Mouse (Mus musculus) neutrophil, adult 5-6 weeks (primary cell): ENCODE results near the gene Golga4. TPM values are rescaled to one million over a fixed set of nuclear protein-coding genes. Genes with fewer than 3 reads are reported as not detected.
A peak's percentile ranks its signal among the peaks of the same experiment; 100 is the strongest.

Experiments used
- ATAC-seq: fragments of 151-379, 151-347 bp; 2 replicates; pipeline ENCODE4 v1.8.0; 2017; ENCODE audit warnings: mild to moderate bottlenecking, moderate TSS enrichment; ENCODE audit not compliant: insufficient number of reproducible peaks, poor library complexity, low FRiP score, severe bottlenecking; ENCODE audit errors: extremely low read depth
- total RNA-seq: library from RNA; stranded (forward); fragments of 200-1000 nt; gene quantifications from 2 replicates; pipeline ENCODE4 v1.2.3, GENCODE M21; 2017

Gene Golga4
- total RNA-seq, 1 experiment from 2014 or later: 135 TPM

GRCm38 (mm10) chr9:118488138-118488895 is 17.8 kb upstream of the Golga4 start:
- peak; percentile 42; the same call in 1 of the 2 replicates for ATAC-seq

DNA sequence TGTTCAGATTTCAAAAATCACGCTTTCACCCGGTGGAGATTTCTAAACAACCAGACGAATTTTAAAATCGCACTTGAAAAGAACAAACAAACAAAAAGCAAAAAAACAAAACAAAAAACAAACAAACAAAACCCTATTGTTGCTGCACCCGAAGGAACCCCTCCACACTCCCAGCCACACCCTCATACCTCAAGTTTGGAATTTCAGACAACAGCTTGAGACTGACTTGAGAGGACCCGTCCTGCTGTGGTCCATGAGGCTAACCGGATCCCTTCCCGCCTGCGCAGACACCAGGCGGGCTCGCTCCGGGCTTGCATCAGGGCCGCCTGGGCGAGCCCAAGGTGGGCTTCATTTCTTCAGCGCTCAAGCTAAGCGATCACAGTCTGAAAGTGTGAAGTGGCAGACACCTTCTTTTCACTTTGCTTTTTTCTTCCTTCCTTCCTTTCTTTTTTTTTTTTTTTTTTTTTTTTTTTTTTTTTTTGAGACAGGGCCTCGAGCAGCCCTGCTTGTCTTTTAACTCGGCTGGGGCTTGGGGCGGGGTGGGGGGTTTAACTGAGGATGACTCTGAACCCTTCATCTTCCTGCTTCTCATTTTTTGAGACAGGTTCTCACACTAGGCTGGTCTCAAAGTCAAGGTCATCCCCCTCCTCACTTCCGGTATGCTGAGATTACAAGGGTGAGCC is 17.0 kb upstream of the Golga4 start:
- no peak for ATAC-seq

GRCm38 (mm10) chr9:118489579-118490019 is 16.5 kb upstream of the Golga4 start:
- peak; percentile 75 for ATAC-seq

- no peak for ATAC-seq
These were observed 14.9 kb upstream of the Golga4 start for GRCm38 (mm10) chr9:118491195-118491594.

GRCm38 (mm10) chr9:118492932-118493698 is 13.0 kb upstream of the Golga4 start:
- ATAC-seq: no peak

GRCm38 (mm10) chr9:118494106-118494505 is 12.0 kb upstream of the Golga4 start:
- ATAC-seq: no peak

DNA sequence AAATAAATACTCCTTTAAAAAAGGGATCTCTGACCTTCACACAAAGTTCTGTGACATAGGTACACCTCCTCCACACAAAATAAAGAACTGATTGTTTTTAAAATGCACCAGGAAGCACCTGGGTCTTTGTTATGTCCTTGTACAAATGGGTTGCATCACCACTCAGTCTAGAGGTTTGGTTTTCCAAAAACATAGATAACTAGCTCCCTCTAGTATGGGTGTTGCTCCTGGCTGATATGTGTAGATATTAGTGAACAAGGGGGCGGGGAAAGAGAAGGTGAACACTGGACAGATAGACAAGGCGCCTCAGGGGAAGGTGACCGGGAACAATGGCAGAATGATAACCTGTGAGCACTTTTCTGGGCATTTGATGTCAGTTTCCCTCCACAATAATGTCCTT is 10.1 kb upstream of the Golga4 start:
- ATAC-seq: no peak

GRCm38 (mm10) chr9:118496952-118497351 is 9.1 kb upstream of the Golga4 start:
- no peak for ATAC-seq

GRCm38 (mm10) chr9:118498061-118498460 is 8.0 kb upstream of the Golga4 start:
- no peak for ATAC-seq

DNA sequence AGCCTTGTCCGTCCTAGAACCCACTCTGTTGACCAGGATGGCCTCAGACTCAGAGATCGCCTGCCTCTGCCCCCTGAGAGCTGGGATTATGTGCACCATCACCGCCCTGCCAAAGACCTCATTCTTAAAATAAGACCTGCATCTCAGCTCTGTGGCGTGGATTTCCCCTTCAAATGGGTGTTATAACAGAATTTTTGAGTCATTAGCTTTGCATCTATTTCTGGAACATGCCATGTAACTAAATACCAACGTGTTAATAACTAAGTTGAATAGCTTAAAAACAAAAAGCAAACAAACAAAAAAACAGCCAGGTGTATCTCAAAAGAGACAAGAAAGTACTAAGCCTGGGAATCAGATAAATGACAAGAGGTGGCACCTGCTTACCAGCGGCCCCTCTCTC is 5.1 kb upstream of the Golga4 start:
- ATAC-seq: no peak

- ATAC-seq: no peak
These were observed 1.4 kb upstream of the Golga4 start for GRCm38 (mm10) chr9:118504656-118505055.

DNA sequence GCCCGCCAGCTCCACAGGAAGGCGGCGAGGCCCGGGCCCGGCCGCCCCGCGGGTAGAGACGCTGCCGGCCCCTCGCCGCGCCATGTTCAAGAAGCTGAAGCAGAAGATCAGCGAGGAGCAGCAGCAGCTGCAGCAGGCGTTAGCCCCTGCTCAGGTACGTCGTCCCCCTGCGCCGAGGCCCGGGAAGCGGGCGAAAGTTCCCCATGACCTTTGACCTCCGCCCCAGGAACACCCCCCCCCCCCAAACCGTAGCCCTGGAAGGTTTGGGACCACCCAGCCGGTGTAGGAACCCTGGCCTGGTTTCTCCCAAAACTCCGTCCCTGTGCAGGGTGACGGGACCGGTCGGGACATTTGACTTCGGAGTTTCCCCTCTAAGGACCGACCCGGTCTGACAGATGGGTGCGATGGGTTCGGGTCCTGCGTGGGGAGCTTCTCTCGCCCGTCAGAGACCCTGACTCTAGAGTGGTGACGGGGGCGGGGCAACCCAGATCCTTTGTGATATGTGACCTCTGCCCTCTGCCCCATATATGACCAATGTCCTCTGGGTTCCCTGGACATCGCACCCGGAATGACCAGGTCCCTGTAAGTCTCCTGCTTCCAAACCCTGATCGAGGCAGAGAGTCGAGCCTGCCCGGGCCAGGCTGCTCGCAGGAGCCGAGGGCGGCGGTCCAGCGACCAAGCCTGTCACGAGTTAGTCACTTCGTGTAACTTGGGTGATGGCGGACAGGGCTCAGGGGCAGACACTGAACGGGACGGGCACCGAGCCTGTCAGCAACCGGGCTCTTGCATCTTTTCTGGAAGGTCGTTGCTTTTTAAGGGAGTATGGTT is 551 bp downstream of the Golga4 start:
- ATAC-seq: no peak

DNA sequence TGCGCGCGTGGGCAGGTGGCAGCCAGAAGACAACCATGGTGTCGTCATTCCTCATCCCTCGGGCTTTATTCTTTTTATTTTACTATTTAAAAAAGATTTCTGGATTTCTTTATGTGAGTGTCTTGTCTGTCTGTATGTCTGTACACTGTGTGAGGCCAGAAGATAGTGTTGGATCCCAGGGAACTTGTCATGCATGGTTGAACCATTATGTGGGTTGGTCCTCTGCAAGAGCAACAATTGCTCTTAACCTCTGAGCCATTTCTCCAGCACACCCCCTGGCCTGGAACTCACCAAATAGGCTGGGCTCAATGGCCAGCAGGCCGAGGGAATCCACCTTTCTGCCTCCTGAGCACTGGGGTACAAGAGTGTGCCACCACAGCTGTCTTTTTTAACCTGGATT is 1.5 kb downstream of the Golga4 start:
- ATAC-seq: no peak

DNA sequence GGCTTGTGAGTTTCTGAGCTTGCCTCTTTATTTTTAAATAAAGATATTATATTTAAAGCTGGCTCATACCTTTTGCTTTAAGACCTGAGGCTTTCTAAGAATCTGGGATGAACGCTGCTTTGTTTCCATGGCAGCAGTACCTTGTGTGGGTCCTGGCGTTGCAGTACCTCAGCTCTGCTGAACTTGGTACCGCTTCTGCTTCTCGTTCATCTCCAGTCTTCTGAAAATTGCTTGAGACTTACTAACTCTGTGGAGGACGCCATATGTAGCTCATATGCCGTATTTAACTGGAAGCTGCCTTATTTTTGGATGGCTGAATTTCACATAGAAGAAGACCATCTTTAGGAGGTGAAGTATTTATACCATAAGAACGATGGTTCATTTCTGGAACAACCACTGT is 2.5 kb downstream of the Golga4 start:
- no peak for ATAC-seq

- ATAC-seq: no peak
These were observed 5.0 kb downstream of the Golga4 start for GRCm38 (mm10) chr9:118510941-118511690.

DNA sequence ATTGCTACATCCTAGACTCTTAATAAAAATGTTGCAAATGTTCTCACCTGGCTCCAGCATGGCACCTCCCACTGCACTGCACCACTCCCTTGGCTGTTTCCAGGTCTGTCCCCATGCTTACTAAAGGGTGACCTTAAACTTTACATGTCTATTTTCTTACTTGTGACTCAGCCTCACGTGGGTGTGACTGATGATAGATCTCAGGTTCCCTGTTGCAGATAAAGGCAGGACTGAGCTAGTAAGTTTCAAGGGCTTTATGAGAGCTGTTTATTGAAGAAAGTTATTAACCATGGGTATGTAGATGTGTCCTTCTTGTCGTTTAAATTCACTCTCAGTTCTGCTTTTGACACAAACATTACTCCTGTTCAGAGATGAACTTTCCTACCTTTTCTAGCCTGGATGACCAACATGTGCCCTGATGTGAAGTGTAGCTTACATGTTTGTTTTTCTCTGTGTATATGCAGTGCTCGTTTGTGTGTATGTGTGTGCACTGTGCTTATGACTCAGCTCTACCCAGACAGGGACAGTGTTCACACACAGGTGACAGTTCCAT is 6.7 kb downstream of the Golga4 start:
- 0 out of 2 replicates have a peak, but pooled peaks have one; percentile 9 for ATAC-seq

GRCm38 (mm10) chr9:118515476-118515875 is 9.4 kb downstream of the Golga4 start:
- no peak for ATAC-seq

DNA sequence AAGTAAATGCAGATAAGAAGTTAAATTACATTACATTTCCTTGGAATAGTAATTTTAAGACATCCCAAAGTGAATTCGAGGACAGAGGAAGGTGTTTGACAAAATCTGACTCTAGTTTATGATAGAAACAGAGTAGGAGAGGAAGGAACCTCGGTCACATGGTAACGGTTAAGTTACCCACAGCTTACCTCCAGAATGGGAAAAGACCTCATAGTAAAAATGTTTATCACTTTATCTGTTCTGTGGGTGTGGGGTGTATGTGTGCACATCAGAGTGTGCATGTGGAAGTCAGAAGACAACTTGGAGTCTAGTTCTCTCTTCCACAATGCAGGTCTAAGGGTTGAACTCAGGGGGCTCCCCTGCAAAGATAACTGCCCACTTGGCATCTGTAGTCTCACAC is 10.1 kb downstream of the Golga4 start:
- no peak for ATAC-seq
